Mouse (Mus musculus) neural tube, embryonic 14.5 days (tissue): Measurements from ENCODE around the gene Fam89a. TPM values are rescaled to one million over a fixed set of nuclear protein-coding genes. Genes with fewer than 3 reads are reported as not detected.

ENCODE experiments used
- ATAC-seq: fragments of 200-750 bp; cut with Nextera tagmentation; 2 replicates; pipeline ENCODE4 v1.8.0; 2017; ENCODE audit warnings: low read depth, mild to moderate bottlenecking, moderate TSS enrichment, moderate library complexity
- H3K27ac ChIP-seq: fragments of 300-500 bp; sonication (generic); 2 replicates; pipeline ENCODE4 v1.5.1; 2014; ENCODE audit warnings: low read depth, mild to moderate bottlenecking, control low read depth, low read length, moderate library complexity, mixed read lengths
- H3K27me3 ChIP-seq: fragments of 300-500 bp; sonication (generic); 2 replicates; pipeline ENCODE4 v1.6.1; 2014; ENCODE audit warnings: low read length; ENCODE audit not compliant: control insufficient read depth, insufficient read depth
- H3K36me3 ChIP-seq: fragments of 300-500 bp; sonication (generic); 2 replicates; pipeline ENCODE4 v1.6.1; 2014; ENCODE audit warnings: low read length, mixed read lengths; ENCODE audit not compliant: control insufficient read depth, insufficient read depth
- H3K4me1 ChIP-seq: fragments of 300-500 bp; sonication (generic); 2 replicates; pipeline ENCODE4 v1.6.1; 2014; ENCODE audit warnings: low read length; ENCODE audit not compliant: control insufficient read depth, insufficient read depth
- H3K4me2 ChIP-seq: fragments of 300-500 bp; sonication (generic); 2 replicates; pipeline ENCODE4 v1.6.1; 2014; ENCODE audit warnings: mild to moderate bottlenecking, low read depth, low read length, control low read depth
- H3K4me3 ChIP-seq: fragments of 300-500 bp; sonication (generic); 2 replicates; pipeline ENCODE4 v1.5.1; 2014; ENCODE audit warnings: low read depth, low read length, control low read depth, mixed read lengths
- H3K9ac ChIP-seq: fragments of 300-500 bp; sonication (generic); replicated peaks from 2 replicates; pipeline ENCODE4 v1.6.1; 2014; ENCODE audit warnings: low read depth, mild to moderate bottlenecking, control low read depth, low read length, mixed read lengths
- H3K9me3 ChIP-seq: fragments of 300-500 bp; sonication (generic); 2 replicates; pipeline ENCODE4 v1.6.1; 2016; ENCODE audit warnings: low read length; ENCODE audit not compliant: control insufficient read depth
- WGBS: fragments of 180-500 bp; shearing (Covaris S2); extraction: QIAGEN DNeasy Blood & Tissue Kit; methylation state at CpG from one replicate; pipeline ENCODE4 v1.1.7; 2014; 5-methylcytosine and 5-hydroxymethylcytosine counted together
- polyA plus RNA-seq: library from polyadenylated mRNA; unstranded; fragments of >200 nt; fragmentation: Nextera tagmentation; extraction: Ambion mirVana; gene quantifications from 2 replicates; pipeline ENCODE4 v1.2.1, GENCODE M21; 2014

Gene Fam89a
- polyA plus RNA-seq, 1 experiment from 2014 or later: 0.91 TPM

GRCm38 (mm10) chr8:124713207-124713606 is 38.4 kb downstream of the Fam89a start:
- H3K4me1 ChIP-seq: no peaks in the 10 kb centered on the region
- H3K27ac ChIP-seq: no peak overlapping the region
- no peak overlapping the region for H3K4me2 ChIP-seq
- no peaks in the 10 kb centered on the region for H3K27me3 ChIP-seq
- no peak overlapping the region for H3K9ac ChIP-seq
- no peak overlapping the region for H3K4me3 ChIP-seq
- H3K9me3 ChIP-seq: no peaks in the 10 kb centered on the region
- ATAC-seq: no peak
- H3K36me3 ChIP-seq: peaks cover 33% of the 10 kb centered on the region
- 97% methylated on average over 6 of the region's 6 CpGs for WGBS

DNA sequence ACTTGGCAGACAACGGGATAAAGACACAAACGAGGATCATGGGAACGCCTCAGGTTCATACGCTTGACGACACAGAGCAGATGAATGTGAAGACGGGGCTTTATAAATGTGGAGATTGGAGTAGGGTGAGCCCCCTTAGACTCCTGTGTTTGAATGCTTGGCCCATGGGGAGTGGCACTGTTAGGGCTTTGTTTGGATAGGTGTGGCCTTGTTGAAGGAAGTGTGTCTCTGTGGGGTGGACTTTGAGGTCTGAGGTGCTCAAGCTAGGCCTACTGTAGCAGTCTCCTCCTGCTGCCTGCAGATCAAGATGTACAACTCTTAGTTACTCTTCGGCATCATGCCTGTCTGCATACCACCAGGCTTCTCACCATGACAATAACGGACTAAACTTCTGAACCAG is 45.8 kb downstream of the Fam89a start:
- Histone ChIP-seq H3K36me3 (peaks cover 15% of the 10 kb centered on the region), H3K9me3 (no peaks in the 10 kb centered on the region), H3K27me3 (no peaks in the 10 kb centered on the region), H3K27ac (no peak overlapping the region), H3K4me1 (no peaks in the 10 kb centered on the region), H3K4me3 (no peak overlapping the region), H3K4me2 (no peak overlapping the region), H3K9ac (no peak overlapping the region)
- ATAC-seq: no peak
- WGBS: 93% methylated on average over 8 of the region's 8 CpGs

- no peak overlapping the region for H3K4me2 ChIP-seq
- 93% methylated on average over 4 of the region's 4 CpGs for WGBS
- no peak overlapping the region for H3K9ac ChIP-seq
- no peak overlapping the region; the same call in 1 of the 2 replicates for H3K27ac ChIP-seq
- no peaks in the 10 kb centered on the region for H3K4me1 ChIP-seq
- H3K4me3 ChIP-seq: no peak overlapping the region
- H3K27me3 ChIP-seq: no peaks in the 10 kb centered on the region
- peaks cover 12% of the 10 kb centered on the region for H3K36me3 ChIP-seq
- H3K9me3 ChIP-seq: no peaks in the 10 kb centered on the region
- ATAC-seq: no peak
These were observed 47.3 kb downstream of the Fam89a start for GRCm38 (mm10) chr8:124704376-124704775.

DNA sequence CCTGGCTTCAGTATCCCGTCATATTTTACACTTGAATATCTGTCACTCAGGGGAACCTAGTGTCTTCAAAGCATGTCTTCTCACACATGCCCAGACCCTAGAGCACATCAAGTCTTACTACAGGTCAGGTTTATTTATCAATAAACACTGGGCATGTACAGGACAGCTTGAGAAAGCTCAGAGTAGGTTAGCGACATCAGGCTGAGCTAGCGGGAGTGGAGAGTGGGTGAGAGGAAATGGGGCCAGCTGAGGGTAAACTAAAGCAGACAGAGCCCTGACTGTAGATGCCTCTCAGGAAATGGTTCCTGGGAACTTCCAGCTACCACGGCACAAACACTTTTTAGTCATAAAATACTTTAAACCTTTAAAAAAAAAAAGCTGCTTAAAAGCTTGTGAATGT is 48.1 kb downstream of the Fam89a start:
- Histone ChIP-seq H3K4me2 (no peak overlapping the region), H3K9ac (no peak overlapping the region), H3K9me3 (no peaks in the 10 kb centered on the region), H3K27ac (no peak overlapping the region), H3K27me3 (no peaks in the 10 kb centered on the region), H3K36me3 (peaks cover 14% of the 10 kb centered on the region; the same call in 1 of the 2 replicates), H3K4me1 (no peaks in the 10 kb centered on the region), H3K4me3 (no peak overlapping the region)
- ATAC-seq: no peak
- WGBS: 83% methylated on average over 4 of the region's 4 CpGs

GRCm38 (mm10) chr8:124702183-124702582 is 49.4 kb downstream of the Fam89a start:
- Histone ChIP-seq H3K4me2 (no peak overlapping the region), H3K27ac (no peak overlapping the region), H3K27me3 (no peaks in the 10 kb centered on the region), H3K9ac (no peak overlapping the region), H3K36me3 (peaks cover 14% of the 10 kb centered on the region; the same call in 1 of the 2 replicates), H3K4me3 (no peak overlapping the region), H3K9me3 (no peaks in the 10 kb centered on the region), H3K4me1 (no peaks in the 10 kb centered on the region)
- 85% methylated on average over 3 of the region's 3 CpGs for WGBS
- no peak for ATAC-seq

- WGBS: 90% methylated on average over 9 of the region's 9 CpGs
- H3K36me3 ChIP-seq: peaks cover 17% of the 10 kb centered on the region
These were observed 50.6 kb downstream of the Fam89a start for GRCm38 (mm10) chr8:124701023-124701422.

GRCm38 (mm10) chr8:124700271-124700670 is 51.4 kb downstream of the Fam89a start:
- Histone ChIP-seq H3K4me2 (no peak overlapping the region), H3K4me1 (no peaks in the 10 kb centered on the region), H3K27me3 (no peaks in the 10 kb centered on the region), H3K9ac (no peak overlapping the region), H3K36me3 (peaks cover 17% of the 10 kb centered on the region), H3K9me3 (no peaks in the 10 kb centered on the region), H3K4me3 (no peak overlapping the region), H3K27ac (no peak overlapping the region)
- WGBS: 90% methylated on average over 5 of the region's 5 CpGs
- ATAC-seq: no peak

More at GRCm38 (mm10) chr8:124701023-124701422, 50.6 kb downstream of the Fam89a start:
- ATAC-seq: no peak
- Histone ChIP-seq H3K27ac (no peak overlapping the region), H3K9me3 (no peaks in the 10 kb centered on the region), H3K9ac (no peak overlapping the region), H3K4me1 (no peaks in the 10 kb centered on the region), H3K4me2 (no peak overlapping the region), H3K4me3 (no peak overlapping the region), H3K27me3 (no peaks in the 10 kb centered on the region)

DNA sequence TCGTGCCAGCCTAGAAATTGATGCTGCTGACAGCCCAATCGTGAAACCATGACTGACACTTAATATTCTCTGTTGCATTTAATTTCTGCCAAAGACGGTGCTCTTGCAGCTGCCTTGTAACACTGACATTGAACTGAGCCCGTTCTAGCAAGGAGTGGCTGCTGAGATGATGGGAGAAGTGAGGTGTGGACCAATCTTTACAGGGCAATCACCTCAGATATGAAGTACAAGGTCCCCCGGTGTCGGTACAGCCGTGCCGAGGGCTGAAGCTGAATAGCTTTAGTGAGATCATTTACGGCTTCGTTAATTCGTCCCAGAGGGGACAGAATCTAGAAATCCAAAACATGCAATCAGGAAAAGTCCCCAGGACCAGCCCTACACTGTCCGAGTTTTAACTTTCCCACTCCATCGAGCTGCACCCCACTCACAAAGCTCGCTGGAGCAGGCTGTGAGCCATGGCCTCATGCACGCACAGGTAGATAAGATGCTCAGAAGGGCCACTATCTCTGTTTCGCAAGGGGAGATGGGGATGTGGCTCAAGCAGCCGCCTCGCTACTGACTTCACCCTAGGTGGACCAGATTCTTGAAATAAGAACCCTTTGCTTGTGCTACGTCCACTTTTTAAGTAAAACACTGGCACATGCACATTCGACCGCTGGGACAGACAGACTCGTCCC is 56.1 kb downstream of the Fam89a start:
- no peaks in the 10 kb centered on the region for H3K4me1 ChIP-seq
- WGBS: 89% methylated on average over 22 of the region's 22 CpGs
- H3K4me2 ChIP-seq: no peak overlapping the region
- no peak overlapping the region for H3K4me3 ChIP-seq
- no peak overlapping the region for H3K27ac ChIP-seq
- no peak for ATAC-seq
- H3K27me3 ChIP-seq: no peaks in the 10 kb centered on the region
- no peaks in the 10 kb centered on the region for H3K9me3 ChIP-seq
- no peak overlapping the region for H3K9ac ChIP-seq
- H3K36me3 ChIP-seq: peaks cover 29% of the 10 kb centered on the region

- Histone ChIP-seq H3K9me3 (no peaks in the 10 kb centered on the region), H3K9ac (no peak overlapping the region), H3K4me2 (no peak overlapping the region), H3K4me3 (no peak overlapping the region), H3K27me3 (no peaks in the 10 kb centered on the region), H3K36me3 (peaks cover 18% of the 10 kb centered on the region), H3K4me1 (no peaks in the 10 kb centered on the region), H3K27ac (no peak overlapping the region)
- no peak for ATAC-seq
- WGBS: 96% methylated on average over 4 of the region's 4 CpGs
These were observed 59.9 kb downstream of the Fam89a start for GRCm38 (mm10) chr8:124691706-124692105.
